Comparison of ENCODE assay signal across 25 mouse cellular contexts in genomic region chr16:74651244-74651643, GRCm38 (mm10).
DNase-seq lines count a peak whose midpoint lies in the region; ATAC-seq and TF ChIP-seq lines count a peak whose summit lies in the region.
"Had no signal": no experiment of that assay in that cellular context is flagged by ENCODE, and none has a peak within 500 bp of the region (broad histone marks: within the 10 kb centered on the region; RNA-seq: fewer than 3 reads in every experiment).

No protein-coding gene starts in this region.

- peak; percentile 39 for DNase-seq in forebrain, embryonic 14.5 days (ENCODE audit: low spot score)
- no peak for DNase-seq in forebrain, embryonic 11.5 days (ENCODE audit: low spot score)
- peak; percentile 9 for DNase-seq in midbrain, postnatal 0 days (ENCODE audit: low spot score)
- DNase-seq in midbrain, embryonic 11.5 days (ENCODE audit: low spot score, missing footprints), result no peak
- DNase-seq in brain, embryonic 18.5 days (ENCODE audit: low read depth, low spot score), result peak; percentile 12
- no peak for DNase-seq in yolk sac, embryonic 10.5 days (ENCODE audit: low spot score)
- DNase-seq: adrenal gland, adult 2 months; adrenal gland, postnatal 10 days; adrenal gland, postnatal 25 days; B cell, adult 2 months; cerebellum, adult 11 months; cerebellum, adult 18-20 months; cerebellum, adult 8-10 months; cerebellum, adult 9-11 months; cerebellum, postnatal 14 days; cerebellum, postnatal 36 days; embryo, embryonic 11 days had no signal

- no peak overlapping the region for H3K4me3 ChIP-seq in forebrain, embryonic 14.5 days (ENCODE audit: low read depth, low read length)
- no peak overlapping the region for H3K4me3 ChIP-seq in forebrain, embryonic 12.5 days (replicated peaks)
- no peak overlapping the region for H3K4me3 ChIP-seq in forebrain, embryonic 16.5 days (replicated peaks; ENCODE audit: low read length)
- H3K4me3 ChIP-seq in forebrain, embryonic 11.5 days (ENCODE audit: low read depth, low read length), result no peak overlapping the region
- no peak overlapping the region for H3K4me3 ChIP-seq in midbrain, postnatal 0 days (ENCODE audit: low read depth, low read length)
- no peak overlapping the region for H3K4me3 ChIP-seq in midbrain, embryonic 11.5 days (ENCODE audit: low read depth, low read length)
- H3K4me3 ChIP-seq: embryonic facial prominence, embryonic 13.5 days; embryonic facial prominence, embryonic 15.5 days; erythroblast, embryonic 14.5 days had no signal

- no peak overlapping the region for H3K27ac ChIP-seq in forebrain, embryonic 14.5 days (ENCODE audit: low read depth, low read length)
- H3K27ac ChIP-seq in forebrain, embryonic 12.5 days, result no peak overlapping the region
- no peak overlapping the region for H3K27ac ChIP-seq in forebrain, embryonic 16.5 days (ENCODE audit: low read length)
- no peak overlapping the region for H3K27ac ChIP-seq in forebrain, embryonic 11.5 days (ENCODE audit: low read depth, low read length)
- H3K27ac ChIP-seq in midbrain, postnatal 0 days (ENCODE audit: low read depth, low read length), result no peak overlapping the region
- H3K27ac ChIP-seq in midbrain, embryonic 11.5 days (ENCODE audit: low read depth, low read length), result no peak overlapping the region
- H3K27ac ChIP-seq: embryonic facial prominence, embryonic 13.5 days; embryonic facial prominence, embryonic 15.5 days had no signal

- H3K27me3 ChIP-seq in forebrain, embryonic 14.5 days (replicated peaks; ENCODE audit: control insufficient read depth, insufficient read depth, low read length), result no peaks in the 10 kb centered on the region
- H3K27me3 ChIP-seq in forebrain, embryonic 12.5 days, result no peaks in the 10 kb centered on the region
- no peaks in the 10 kb centered on the region for H3K27me3 ChIP-seq in forebrain, embryonic 16.5 days (replicated peaks; ENCODE audit: control insufficient read depth, insufficient read depth, low read length)
- H3K27me3 ChIP-seq in forebrain, embryonic 11.5 days (ENCODE audit: control insufficient read depth, insufficient read depth, low read length), result no peaks in the 10 kb centered on the region
- H3K27me3 ChIP-seq in midbrain, postnatal 0 days (ENCODE audit: insufficient read depth, low read length), result no peaks in the 10 kb centered on the region
- H3K27me3 ChIP-seq in midbrain, embryonic 11.5 days (ENCODE audit: control insufficient read depth, insufficient read depth, low read length), result no peaks in the 10 kb centered on the region
- H3K27me3 ChIP-seq: CH12.LX; embryonic facial prominence, embryonic 13.5 days; embryonic facial prominence, embryonic 15.5 days had no signal

- no peak overlapping the region for H3K9ac ChIP-seq in forebrain, embryonic 14.5 days (ENCODE audit: low read length)
- no peak overlapping the region for H3K9ac ChIP-seq in forebrain, embryonic 12.5 days
- H3K9ac ChIP-seq in forebrain, embryonic 16.5 days (replicated peaks; ENCODE audit: low read depth, low read length), result no peak overlapping the region
- H3K9ac ChIP-seq in forebrain, embryonic 11.5 days (ENCODE audit: low read length), result no peak overlapping the region
- no peak overlapping the region for H3K9ac ChIP-seq in midbrain, postnatal 0 days (replicated peaks; ENCODE audit: low read length, poor library complexity, severe bottlenecking)
- H3K9ac ChIP-seq in midbrain, embryonic 11.5 days (ENCODE audit: low read length), result no peak overlapping the region
- H3K9ac ChIP-seq: embryonic facial prominence, embryonic 13.5 days; embryonic facial prominence, embryonic 15.5 days had no signal

- no peaks in the 10 kb centered on the region for H3K4me1 ChIP-seq in forebrain, embryonic 14.5 days (ENCODE audit: control insufficient read depth, insufficient read depth, low read length)
- no peaks in the 10 kb centered on the region for H3K4me1 ChIP-seq in forebrain, embryonic 12.5 days
- H3K4me1 ChIP-seq in forebrain, embryonic 16.5 days (replicated peaks; ENCODE audit: control insufficient read depth, insufficient read depth, low read length), result no peaks in the 10 kb centered on the region
- no peaks in the 10 kb centered on the region for H3K4me1 ChIP-seq in forebrain, embryonic 11.5 days (replicated peaks; ENCODE audit: control insufficient read depth, insufficient read depth, low read length)
- H3K4me1 ChIP-seq in midbrain, postnatal 0 days (ENCODE audit: insufficient read depth, low read length), result no peaks in the 10 kb centered on the region
- H3K4me1 ChIP-seq in midbrain, embryonic 11.5 days (ENCODE audit: control insufficient read depth, insufficient read depth, low read length), result no peaks in the 10 kb centered on the region
- H3K4me1 ChIP-seq: embryonic facial prominence, embryonic 13.5 days; embryonic facial prominence, embryonic 15.5 days had no signal

- no peak overlapping the region for H3K4me2 ChIP-seq in forebrain, embryonic 14.5 days (ENCODE audit: low read length)
- H3K4me2 ChIP-seq in forebrain, embryonic 12.5 days, result no peak overlapping the region
- no peak overlapping the region for H3K4me2 ChIP-seq in forebrain, embryonic 16.5 days (ENCODE audit: low read length)
- H3K4me2 ChIP-seq in forebrain, embryonic 11.5 days (ENCODE audit: low read depth, low read length, severe bottlenecking), result no peak overlapping the region
- H3K4me2 ChIP-seq in midbrain, postnatal 0 days (ENCODE audit: low read depth, low read length, poor library complexity, severe bottlenecking), result no peak overlapping the region
- no peak overlapping the region for H3K4me2 ChIP-seq in midbrain, embryonic 11.5 days
- H3K4me2 ChIP-seq: embryonic facial prominence, embryonic 13.5 days; embryonic facial prominence, embryonic 15.5 days had no signal

- H3K36me3 ChIP-seq in forebrain, embryonic 14.5 days (ENCODE audit: control insufficient read depth, insufficient read depth, low read length), result no peaks in the 10 kb centered on the region
- no peaks in the 10 kb centered on the region for H3K36me3 ChIP-seq in forebrain, embryonic 12.5 days (replicated peaks)
- no peaks in the 10 kb centered on the region for H3K36me3 ChIP-seq in forebrain, embryonic 16.5 days (ENCODE audit: control insufficient read depth, insufficient read depth)
- H3K36me3 ChIP-seq in forebrain, embryonic 11.5 days (ENCODE audit: control insufficient read depth, insufficient read depth, low read length), result no peaks in the 10 kb centered on the region
- no peaks in the 10 kb centered on the region for H3K36me3 ChIP-seq in midbrain, postnatal 0 days (ENCODE audit: insufficient read depth, low read length)
- no peaks in the 10 kb centered on the region for H3K36me3 ChIP-seq in midbrain, embryonic 11.5 days (ENCODE audit: control insufficient read depth, insufficient read depth, low read length)
- H3K36me3 ChIP-seq: embryonic facial prominence, embryonic 13.5 days; embryonic facial prominence, embryonic 15.5 days; G1E had no signal

- 46% methylated on average over 3 of the region's 3 CpGs for WGBS in forebrain, embryonic 14.5 days
- WGBS in forebrain, embryonic 12.5 days, result 63% methylated on average over 3 of the region's 3 CpGs
- 41% methylated on average over 3 of the region's 3 CpGs for WGBS in forebrain, embryonic 16.5 days
- WGBS in forebrain, embryonic 11.5 days, result 73% methylated on average over 3 of the region's 3 CpGs
- 52% methylated on average over 3 of the region's 3 CpGs for WGBS in midbrain, postnatal 0 days
- 78% methylated on average over 3 of the region's 3 CpGs for WGBS in midbrain, embryonic 11.5 days

- peak; percentile 34; the same call in 1 of the 2 replicates for ATAC-seq in forebrain, embryonic 14.5 days
- no peak for ATAC-seq in forebrain, embryonic 12.5 days (ENCODE audit: low FRiP score)
- peak; percentile 67 for ATAC-seq in forebrain, embryonic 16.5 days
- no peak for ATAC-seq in forebrain, embryonic 11.5 days (replicated peaks; ENCODE audit: low FRiP score)
- ATAC-seq in midbrain, postnatal 0 days (ENCODE audit: low FRiP score), result no peak
- no peak for ATAC-seq in midbrain, embryonic 11.5 days (ENCODE audit: low FRiP score)
- ATAC-seq: CD4-positive, CD25-positive, alpha-beta regulatory T cell, adult 4 months had no signal

- no peaks in the 10 kb centered on the region for H3K9me3 ChIP-seq in forebrain, embryonic 14.5 days (replicated peaks; ENCODE audit: control insufficient read depth, low read length)
- no peaks in the 10 kb centered on the region for H3K9me3 ChIP-seq in forebrain, embryonic 12.5 days
- H3K9me3 ChIP-seq in forebrain, embryonic 16.5 days (ENCODE audit: control insufficient read depth, low read length), result no peaks in the 10 kb centered on the region
- no peaks in the 10 kb centered on the region for H3K9me3 ChIP-seq in forebrain, embryonic 11.5 days (ENCODE audit: control insufficient read depth, low read length)
- H3K9me3 ChIP-seq in midbrain, postnatal 0 days (ENCODE audit: low read length), result no peaks in the 10 kb centered on the region
- H3K9me3 ChIP-seq in midbrain, embryonic 11.5 days (ENCODE audit: control insufficient read depth, low read length), result no peaks in the 10 kb centered on the region
- H3K9me3 ChIP-seq: embryonic facial prominence, embryonic 13.5 days; embryonic facial prominence, embryonic 15.5 days; G1E had no signal

- TF ChIP-seq CTCF in midbrain, postnatal 0 days (IDR thresholded peaks at IDR 0.05), result no peak

Comparison
In these comparisons a context has a peak if more than half of its experiments do, and no peak if none do; other contexts are left out.
1. ATAC-seq: peak in forebrain, embryonic 14.5 days (single experiment) and forebrain, embryonic 16.5 days (single experiment); none in forebrain, embryonic 12.5 days (single experiment), forebrain, embryonic 11.5 days (single experiment), midbrain, postnatal 0 days (single experiment) and midbrain, embryonic 11.5 days (single experiment).
2. DNase-seq: peak in forebrain, embryonic 14.5 days (single experiment), midbrain, postnatal 0 days (single experiment) and brain, embryonic 18.5 days (single experiment); none in forebrain, embryonic 11.5 days (single experiment), midbrain, embryonic 11.5 days (single experiment) and yolk sac, embryonic 10.5 days (single experiment).